Mouse (Mus musculus): ENCODE results near the gene Olfr881. TPM values are rescaled to one million over a fixed set of nuclear protein-coding genes. Genes with fewer than 3 reads are reported as not detected.

The Olfr881 gene
- polyA plus RNA-seq (2014; fragmentation: Illumina TruSeq; extraction: RNeasy Lipid Tissue Mini Kit (QIAGEN cat#74804); ENCODE audit: low read depth, low replicate concordance), result not detected

DNA sequence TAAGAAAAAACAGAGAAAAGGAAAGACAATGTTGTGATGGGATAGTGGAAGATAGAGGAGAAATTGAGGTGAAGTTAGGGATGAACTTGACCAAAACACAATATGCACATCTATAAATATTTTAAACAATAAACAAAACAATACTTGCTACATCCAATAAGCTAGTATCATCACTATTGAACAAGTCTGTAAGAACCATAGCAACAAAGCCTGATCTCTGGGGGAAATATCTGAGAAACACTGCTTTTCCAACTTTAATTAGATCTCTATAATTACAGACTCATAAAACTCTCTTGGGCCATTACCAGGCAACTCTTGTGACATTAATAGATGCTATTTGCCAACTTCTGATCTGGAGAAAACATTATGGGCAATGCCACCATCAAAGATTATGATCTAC lies at the start of gene Olfr881:
Gene Olfr881, plus strand, starts transcription at position 301 of the 400 bp plus-strand sequence.

DNA sequence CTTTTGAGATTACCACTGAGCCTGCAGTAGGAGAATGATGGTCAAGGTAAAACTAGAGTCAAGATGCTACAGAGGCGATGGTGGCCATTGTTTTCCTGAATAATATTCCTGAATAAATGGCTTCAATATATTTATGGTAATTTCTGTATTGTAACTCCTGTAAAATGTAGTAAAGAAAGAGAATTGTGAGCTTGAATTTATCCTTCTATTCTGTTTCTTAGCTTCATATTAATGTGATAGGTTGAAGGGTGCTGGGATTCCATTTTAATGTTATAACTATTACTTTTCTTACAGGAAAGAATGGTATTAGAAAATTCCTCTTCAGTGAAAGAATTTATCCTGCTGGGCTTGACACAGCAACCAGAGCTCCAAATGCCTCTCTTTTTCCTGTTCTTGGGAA lies 33.9 kb downstream of the Olfr881 start, which contains the start of gene Olfr883:
Gene Olfr883, plus strand, starts transcription at position 301 of the 400 bp plus-strand sequence.

Other genes starting within 250 kb of the Olfr881 start
- not detected for gene Olfr874, start 246.7 kb upstream of the Olfr881 start, polyA plus RNA-seq (2014; fragmentation: Illumina TruSeq; extraction: RNeasy Lipid Tissue Mini Kit (QIAGEN cat#74804); ENCODE audit: low read depth, low replicate concordance)
- gene Olfr875, start 220.0 kb upstream of the Olfr881 start, polyA plus RNA-seq (2014; fragmentation: Illumina TruSeq; extraction: RNeasy Lipid Tissue Mini Kit (QIAGEN cat#74804); ENCODE audit: low read depth, low replicate concordance), result not detected
- gene Olfr876, start 188.8 kb upstream of the Olfr881 start, polyA plus RNA-seq (2014; fragmentation: Illumina TruSeq; extraction: RNeasy Lipid Tissue Mini Kit (QIAGEN cat#74804); ENCODE audit: low read depth, low replicate concordance), result not detected
- not detected for gene Olfr877, start 137.6 kb upstream of the Olfr881 start, polyA plus RNA-seq (2014; fragmentation: Illumina TruSeq; extraction: RNeasy Lipid Tissue Mini Kit (QIAGEN cat#74804); ENCODE audit: low read depth, low replicate concordance)
- not detected for gene Olfr145, start 95.1 kb upstream of the Olfr881 start, polyA plus RNA-seq (2014; fragmentation: Illumina TruSeq; extraction: RNeasy Lipid Tissue Mini Kit (QIAGEN cat#74804); ENCODE audit: low read depth, low replicate concordance)
- not detected for gene Olfr878, start 74.0 kb upstream of the Olfr881 start, polyA plus RNA-seq (2014; fragmentation: Illumina TruSeq; extraction: RNeasy Lipid Tissue Mini Kit (QIAGEN cat#74804); ENCODE audit: low read depth, low replicate concordance)
- not detected for gene Olfr883, start 34.0 kb downstream of the Olfr881 start, polyA plus RNA-seq (2014; fragmentation: Illumina TruSeq; extraction: RNeasy Lipid Tissue Mini Kit (QIAGEN cat#74804); ENCODE audit: low read depth, low replicate concordance)
- not detected for gene Olfr884, start 54.7 kb downstream of the Olfr881 start, polyA plus RNA-seq (2014; fragmentation: Illumina TruSeq; extraction: RNeasy Lipid Tissue Mini Kit (QIAGEN cat#74804); ENCODE audit: low read depth, low replicate concordance)
- gene Olfr885, start 69.5 kb downstream of the Olfr881 start, polyA plus RNA-seq (2014; fragmentation: Illumina TruSeq; extraction: RNeasy Lipid Tissue Mini Kit (QIAGEN cat#74804); ENCODE audit: low read depth, low replicate concordance), result not detected
- not detected for gene Olfr887, start 92.2 kb downstream of the Olfr881 start, polyA plus RNA-seq (2014; fragmentation: Illumina TruSeq; extraction: RNeasy Lipid Tissue Mini Kit (QIAGEN cat#74804); ENCODE audit: low read depth, low replicate concordance)
- gene Olfr888, start 116.3 kb downstream of the Olfr881 start, polyA plus RNA-seq (2014; fragmentation: Illumina TruSeq; extraction: RNeasy Lipid Tissue Mini Kit (QIAGEN cat#74804); ENCODE audit: low read depth, low replicate concordance), result not detected
- gene Olfr889, start 123.4 kb downstream of the Olfr881 start, polyA plus RNA-seq (2014; fragmentation: Illumina TruSeq; extraction: RNeasy Lipid Tissue Mini Kit (QIAGEN cat#74804); ENCODE audit: low read depth, low replicate concordance), result not detected
- gene Olfr890, start 150.7 kb downstream of the Olfr881 start, polyA plus RNA-seq (2014; fragmentation: Illumina TruSeq; extraction: RNeasy Lipid Tissue Mini Kit (QIAGEN cat#74804); ENCODE audit: low read depth, low replicate concordance), result not detected
- gene Olfr891, start 189.0 kb downstream of the Olfr881 start, polyA plus RNA-seq (2014; fragmentation: Illumina TruSeq; extraction: RNeasy Lipid Tissue Mini Kit (QIAGEN cat#74804); ENCODE audit: low read depth, low replicate concordance), result not detected
- not detected for gene Olfr893, start 216.5 kb downstream of the Olfr881 start, polyA plus RNA-seq (2014; fragmentation: Illumina TruSeq; extraction: RNeasy Lipid Tissue Mini Kit (QIAGEN cat#74804); ENCODE audit: low read depth, low replicate concordance)
- gene Olfr894, start 226.2 kb downstream of the Olfr881 start, polyA plus RNA-seq (2014; fragmentation: Illumina TruSeq; extraction: RNeasy Lipid Tissue Mini Kit (QIAGEN cat#74804); ENCODE audit: low read depth, low replicate concordance), result not detected

All from liver, adult 10 weeks (tissue).